Mouse (Mus musculus) myocyte (in vitro differentiated cells): Measurements from ENCODE around the gene Shc3. TPM values are rescaled to one million over a fixed set of nuclear protein-coding genes. Genes with fewer than 3 reads are reported as not detected.

Experiments
- H3K27me3 ChIP-seq: one replicate; pipeline ENCODE4 v1.6.1; 2011; ENCODE audit not compliant: control insufficient read depth, insufficient read depth, insufficient read length
- H3K36me3 ChIP-seq: one replicate; pipeline ENCODE4 v1.6.1; 2011; ENCODE audit not compliant: control insufficient read depth, insufficient read depth
- H3K4me2 ChIP-seq: one replicate; pipeline ENCODE4 v1.6.1; 2011; ENCODE audit warnings: low read depth, control low read depth
- H3K4me3 ChIP-seq: one replicate; pipeline ENCODE4 v1.5.1; 2011; ENCODE audit warnings: mild to moderate bottlenecking, control low read depth, moderate library complexity
- H3K79me2 ChIP-seq: one replicate; pipeline ENCODE4 v1.6.1; 2011; ENCODE audit not compliant: control insufficient read depth, insufficient read depth
- H3ac ChIP-seq: one replicate; pipeline ENCODE4 v1.6.1; 2011; ENCODE audit not compliant: control insufficient read depth, insufficient read length
- CEBPB ChIP-seq: IDR thresholded peaks from 2 replicates; pipeline ENCODE4 v1.6.1; 2011; ENCODE audit warnings: mild to moderate bottlenecking, moderate library complexity; ENCODE audit not compliant: poor library complexity, insufficient read depth, severe bottlenecking
- E2F4 ChIP-seq: IDR thresholded peaks from one replicate; pipeline ENCODE4 v1.6.1; 2011; ENCODE audit warnings: mild to moderate bottlenecking, control low read depth, moderate library complexity; ENCODE audit not compliant: insufficient read depth
- MAX ChIP-seq: IDR thresholded peaks from one replicate; pipeline ENCODE4 v1.6.1; 2011; ENCODE audit warnings: low read depth, mild to moderate bottlenecking, control low read depth
- MYOD1 ChIP-seq, 3 experiments: IDR thresholded peaks; one replicate each; pipeline ENCODE4 v1.6.1; 2011; ENCODE audit warnings: control low read depth in 2 of 3, low read depth in 2 of 3, mild to moderate bottlenecking in 2 of 3, moderate library complexity in 1 of 3; ENCODE audit not compliant: insufficient read length in 2 of 3, control insufficient read depth in 1 of 3
- MYOG ChIP-seq, 3 experiments: IDR thresholded peaks; one replicate each; pipeline ENCODE4 v1.6.1; 2011; ENCODE audit warnings: control low read depth in 2 of 3, low read depth in 2 of 3, mild to moderate bottlenecking in 2 of 3; ENCODE audit not compliant: insufficient read length in 2 of 3, control insufficient read depth in 1 of 3, insufficient read depth in 1 of 3
- POLR2A ChIP-seq: IDR thresholded peaks from one replicate; pipeline ENCODE4 v1.6.1; 2011; ENCODE audit warnings: low read depth, mild to moderate bottlenecking, control low read depth, moderate library complexity; ENCODE audit not compliant: insufficient read length
- POLR2AphosphoS2 ChIP-seq: IDR thresholded peaks from one replicate; pipeline ENCODE4 v1.6.1; 2011; ENCODE audit warnings: low read depth, control low read depth; ENCODE audit not compliant: insufficient read length
- REST ChIP-seq: IDR thresholded peaks from one replicate; pipeline ENCODE4 v1.6.1; 2011; ENCODE audit warnings: mild to moderate bottlenecking, control low read depth, moderate library complexity; ENCODE audit not compliant: insufficient read depth, insufficient read length
- SRF ChIP-seq: IDR thresholded peaks from one replicate; pipeline ENCODE4 v1.6.1; 2011; ENCODE audit warnings: low read depth; ENCODE audit not compliant: control insufficient read depth, insufficient read length
- TCF12 ChIP-seq: IDR thresholded peaks from one replicate; pipeline ENCODE4 v1.6.1; 2011; ENCODE audit warnings: mild to moderate bottlenecking, control low read depth; ENCODE audit not compliant: poor library complexity, insufficient read depth, severe bottlenecking
- TCF3 ChIP-seq: IDR thresholded peaks from one replicate; pipeline ENCODE4 v1.6.1; 2011; ENCODE audit warnings: low read depth, control low read depth; ENCODE audit not compliant: insufficient read length
- USF1 ChIP-seq: IDR thresholded peaks from one replicate; pipeline ENCODE4 v1.6.1; 2011; ENCODE audit warnings: low read depth, mild to moderate bottlenecking, control low read depth, moderate library complexity
- polyA plus RNA-seq: library from polyadenylated mRNA; unstranded; fragments of >200 nt; fragmentation: generic; extraction: Trizol; gene quantifications from one replicate; pipeline ENCODE4 v1.2.1, GENCODE M21; 2012; ENCODE audit warnings: missing spikeins

The Shc3 gene
- polyA plus RNA-seq, 1 experiment: 0.17 TPM

- no peak for TF ChIP-seq TCF12
- H3K4me3 ChIP-seq: no peak overlapping the region
- H3K79me2 ChIP-seq: no peaks in the 10 kb centered on the region
- H3K36me3 ChIP-seq: no peaks in the 10 kb centered on the region
- no peak overlapping the region for H3ac ChIP-seq
- H3K4me2 ChIP-seq: no peak overlapping the region
- H3K27me3 ChIP-seq: no peaks in the 10 kb centered on the region
These were observed 131.8 kb downstream of the Shc3 start for GRCm38 (mm10) chr13:51437105-51438085.

GRCm38 (mm10) chr13:51435146-51435545, 134.1 kb downstream of the Shc3 start:
- Histone ChIP-seq H3K4me2 (no peak overlapping the region), H3K36me3 (no peaks in the 10 kb centered on the region), H3K4me3 (no peak overlapping the region), H3K27me3 (no peaks in the 10 kb centered on the region), H3ac (no peak overlapping the region), H3K79me2 (no peaks in the 10 kb centered on the region)
- TF ChIP-seq TCF3 (no peak), CEBPB (no peak), SRF (no peak), E2F4 (no peak), POLR2AphosphoS2 (no peak), TCF12 (no peak), MYOG (IDR thresholded peaks at IDR 0.05; ENCODE audit: control insufficient read depth in 1 of 3, insufficient read depth in 1 of 3, insufficient read length in 2 of 3, low read depth in 2 of 3) (no peak), REST (no peak), MAX (no peak), MYOD1 (IDR thresholded peaks at IDR 0.05; ENCODE audit: control insufficient read depth in 1 of 3, insufficient read length in 2 of 3, low read depth in 2 of 3) (no peak), POLR2A (no peak), USF1 (no peak)

- H3K79me2 ChIP-seq: no peaks in the 10 kb centered on the region
- no peak for TF ChIP-seq TCF3
- no peak for TF ChIP-seq MYOG (IDR thresholded peaks at IDR 0.05; ENCODE audit: control insufficient read depth in 1 of 3, insufficient read depth in 1 of 3, insufficient read length in 2 of 3, low read depth in 2 of 3)
- no peak overlapping the region for H3ac ChIP-seq
- H3K4me3 ChIP-seq: no peak overlapping the region
- no peaks in the 10 kb centered on the region for H3K27me3 ChIP-seq
- H3K4me2 ChIP-seq: no peak overlapping the region
- H3K36me3 ChIP-seq: no peaks in the 10 kb centered on the region
These were observed 134.8 kb downstream of the Shc3 start for GRCm38 (mm10) chr13:51434460-51434859.

GRCm38 (mm10) chr13:51433371-51433770, 135.8 kb downstream of the Shc3 start:
- Histone ChIP-seq H3ac (no peak overlapping the region), H3K4me2 (no peak overlapping the region), H3K27me3 (no peaks in the 10 kb centered on the region), H3K36me3 (no peaks in the 10 kb centered on the region), H3K4me3 (no peak overlapping the region), H3K79me2 (no peaks in the 10 kb centered on the region)
- TF ChIP-seq E2F4: no peak
- no peak for TF ChIP-seq CEBPB
- no peak for TF ChIP-seq TCF12

GRCm38 (mm10) chr13:51425662-51426443, 143.4 kb downstream of the Shc3 start:
- Histone ChIP-seq H3K79me2 (no peaks in the 10 kb centered on the region), H3ac (no peak overlapping the region), H3K27me3 (no peaks in the 10 kb centered on the region), H3K36me3 (no peaks in the 10 kb centered on the region), H3K4me3 (no peak overlapping the region), H3K4me2 (no peak overlapping the region)
- TF ChIP-seq MAX (no peak), POLR2AphosphoS2 (no peak), E2F4 (no peak), SRF (no peak), REST (no peak), TCF3 (no peak), CEBPB (no peak), POLR2A (no peak), TCF12 (no peak), MYOG (IDR thresholded peaks at IDR 0.05; ENCODE audit: control insufficient read depth in 1 of 3, insufficient read depth in 1 of 3, insufficient read length in 2 of 3, low read depth in 2 of 3) (no peak), USF1 (no peak), MYOD1 (IDR thresholded peaks at IDR 0.05; ENCODE audit: control insufficient read depth in 1 of 3, insufficient read length in 2 of 3, low read depth in 2 of 3) (no peak)
